Mouse (Mus musculus) c-Kit-positive CD71-negative TER-119-negative erythroid progenitor cells, embryonic 14.5 days (primary cell): Measurements from ENCODE around the gene B430218F22Rik.
"Not testable (repeated sequence)": the region's sequence is repeated elsewhere in the genome, so short reads cannot be mapped to it uniquely, and the experiment has no call there.

ENCODE experiments used
- DNase-seq: peaks from one replicate; pipeline ENCODE4 v3.0.0-alpha.2; 2013; ENCODE audit warnings: low read depth

Gene B430218F22Rik

DNA sequence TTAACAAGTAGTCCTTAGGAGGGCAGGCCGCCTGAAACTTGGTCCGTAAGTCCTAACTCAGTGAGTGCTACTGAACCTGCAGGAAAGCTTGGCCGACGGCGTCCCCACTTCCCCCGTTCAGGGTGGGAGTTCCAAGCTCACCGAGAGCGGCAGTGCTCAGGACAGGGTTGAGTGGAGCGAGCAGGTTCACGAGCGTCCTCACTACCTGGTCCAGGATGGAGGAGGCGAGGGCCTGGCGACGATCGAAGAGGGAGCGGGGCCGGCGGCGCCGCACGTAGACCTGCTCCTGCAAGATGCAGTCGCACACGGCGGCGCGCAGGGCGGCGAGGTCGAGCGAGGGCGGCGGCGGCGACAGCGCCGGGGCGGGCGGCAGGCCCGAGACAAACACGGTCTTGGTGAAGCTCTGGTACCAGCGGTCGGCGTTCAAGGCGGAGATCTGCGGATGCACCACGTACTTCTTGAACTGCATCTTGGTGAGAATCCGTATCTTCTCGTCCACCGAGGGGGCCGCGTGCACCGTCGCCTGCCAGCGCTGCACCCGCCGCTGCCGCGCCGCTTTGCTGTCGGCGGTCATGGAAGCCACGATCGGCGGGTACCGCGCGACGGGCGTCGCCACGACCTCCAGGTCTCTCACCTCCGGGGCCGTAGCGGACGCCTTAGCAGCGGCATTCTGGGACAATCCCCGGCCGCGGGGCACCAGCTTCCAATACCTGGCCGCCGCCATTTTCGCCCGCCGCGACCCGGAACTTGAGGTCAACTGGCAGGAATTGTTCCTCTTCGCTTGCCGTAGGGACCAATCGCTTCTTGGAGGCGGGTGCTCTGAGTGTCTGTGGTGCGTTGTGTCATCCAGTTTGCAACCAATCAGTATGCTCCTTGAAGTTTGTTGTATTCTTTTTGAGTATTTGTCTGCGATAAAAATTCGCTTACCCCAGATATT is at the start of gene B430218F22Rik, which contains the start of gene Mrps30:
B430218F22Rik (plus strand) TSS at position 120 of the 937 bp plus-strand sequence.
Mrps30 (minus strand) TSS at position 742 of the 937 bp plus-strand sequence.
- peak; percentile 83 for DNase-seq

DNA sequence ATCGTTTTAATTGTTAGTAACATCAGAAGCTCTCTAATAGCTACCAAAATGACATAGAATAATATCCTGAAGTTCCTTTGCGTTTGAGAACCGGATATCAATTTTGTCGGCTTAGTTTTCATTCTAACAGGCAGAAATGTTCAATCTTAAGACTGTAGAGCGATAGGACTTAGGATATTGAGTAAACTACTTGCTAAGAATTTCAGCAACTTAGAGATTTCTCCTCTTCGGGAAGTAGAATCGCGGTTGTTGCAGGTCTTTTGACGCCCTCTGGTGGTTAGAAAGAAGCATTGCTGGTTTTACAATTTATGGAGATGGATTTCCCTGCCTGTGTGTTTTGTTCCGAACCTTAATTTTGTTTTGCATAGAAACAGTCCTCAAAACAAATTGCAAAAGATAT is 36.2 kb upstream of the B430218F22Rik start:
- peak; percentile 18 for DNase-seq

DNA sequence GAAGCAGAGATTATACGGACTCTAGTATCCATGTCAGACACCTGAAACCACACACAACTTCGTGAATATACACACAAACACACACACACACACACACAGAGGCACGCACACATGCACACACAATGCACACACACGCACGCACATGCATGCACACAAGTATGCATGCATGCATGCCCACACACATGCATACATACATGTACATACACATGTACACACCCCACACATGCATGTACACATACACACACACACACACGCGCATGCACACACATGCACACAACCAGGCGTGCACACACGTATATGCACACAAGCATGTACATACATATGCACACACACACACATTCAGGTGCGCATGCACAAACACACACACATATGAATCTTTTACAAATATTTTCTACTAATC is 35.6 kb upstream of the B430218F22Rik start:
- no peak for DNase-seq

DNA sequence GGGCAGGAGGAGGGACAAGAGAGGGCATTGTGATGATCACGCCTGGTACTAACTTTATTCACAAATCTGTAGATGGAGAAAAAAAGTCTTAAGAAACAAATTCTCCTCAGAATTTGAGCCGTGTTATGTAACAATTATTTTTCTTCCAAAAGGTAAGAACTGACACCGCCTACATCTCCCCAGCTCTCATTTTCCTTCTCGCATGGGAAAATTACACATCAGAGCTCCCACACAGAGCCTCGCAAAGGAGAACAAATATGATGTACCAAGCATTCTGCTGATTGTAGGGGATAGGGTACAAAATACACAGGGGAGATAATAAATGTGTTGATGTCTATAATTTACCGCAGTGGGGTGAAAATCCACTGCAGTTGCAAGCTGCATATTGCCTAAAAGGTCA is 23.1 kb upstream of the B430218F22Rik start:
- DNase-seq: no peak

DNA sequence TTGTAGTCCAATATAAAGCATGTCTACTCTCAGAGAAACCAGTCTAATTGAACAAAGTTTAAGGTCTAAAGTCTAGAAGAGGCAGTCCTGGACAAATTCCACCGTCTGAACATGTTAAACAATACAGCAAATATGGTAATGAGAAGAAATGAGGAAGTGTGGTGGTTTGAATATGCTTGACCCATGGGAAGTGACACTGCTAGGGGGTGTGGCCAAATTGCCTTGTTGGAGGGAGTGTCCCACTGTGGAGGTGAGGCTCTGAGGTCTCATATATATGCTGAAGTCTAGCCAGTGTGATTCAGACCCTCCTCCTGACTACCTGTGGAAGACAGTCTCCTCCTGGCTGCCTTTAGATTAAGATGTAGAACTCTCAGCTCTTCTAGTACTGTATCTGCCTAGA is 20.7 kb upstream of the B430218F22Rik start:
- DNase-seq: no peak

DNA sequence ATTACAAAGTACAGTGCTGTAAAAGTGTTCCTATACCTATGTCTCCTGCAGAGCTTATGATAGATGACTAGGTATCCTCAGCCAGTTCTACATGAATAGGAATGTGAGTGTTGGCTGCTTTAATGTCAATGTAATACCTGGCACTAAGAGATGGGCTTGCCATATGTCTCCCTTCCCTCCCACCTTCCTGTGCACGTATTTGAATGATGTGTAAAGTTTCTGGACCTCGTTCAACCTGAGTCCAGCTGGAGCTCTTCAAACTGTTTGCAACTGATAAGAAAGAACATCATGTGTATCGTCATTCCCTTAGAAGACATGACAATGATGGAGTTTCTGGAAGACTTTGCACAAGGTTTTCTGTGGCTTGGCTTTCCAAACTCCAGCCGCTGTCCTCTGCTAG is 13.6 kb upstream of the B430218F22Rik start:
- DNase-seq: no peak

DNA sequence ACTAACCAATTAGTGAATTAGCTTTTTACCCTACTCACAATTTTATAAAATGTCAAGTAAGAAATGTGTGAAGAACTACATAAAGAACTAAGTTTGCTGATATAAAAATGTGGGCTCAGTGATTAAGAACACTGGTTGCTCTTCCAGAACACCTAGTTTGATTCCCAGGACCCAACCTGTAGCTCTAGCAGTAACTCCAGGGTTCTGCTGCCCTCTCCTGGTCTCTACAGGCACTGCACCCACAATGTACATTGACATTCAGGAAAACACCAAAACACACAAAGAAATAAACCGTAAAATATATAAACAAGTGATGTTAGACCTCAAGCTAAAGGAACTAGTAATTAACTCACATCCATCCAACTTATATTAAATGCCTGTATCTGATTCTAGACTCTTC is 7.3 kb upstream of the B430218F22Rik start:
- DNase-seq: peak; percentile 39

DNA sequence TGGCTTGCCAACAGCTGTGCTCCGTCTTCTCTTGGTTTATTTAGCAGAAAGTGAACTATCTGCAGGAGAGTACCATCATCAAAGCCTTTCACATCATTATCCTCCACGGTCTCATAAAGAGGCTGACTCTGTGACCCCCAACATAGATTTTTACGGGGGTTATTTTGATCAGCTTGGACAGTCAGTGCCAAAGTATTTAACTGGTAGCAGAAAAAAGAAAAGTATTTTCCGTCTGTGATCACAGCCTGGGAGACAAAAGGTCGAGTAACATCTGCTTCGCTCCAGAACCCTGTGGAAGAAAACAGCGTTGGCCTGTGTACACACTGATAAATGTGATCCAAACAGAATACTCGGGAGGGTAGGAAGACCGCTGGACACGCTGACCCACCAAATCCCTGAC is 6.0 kb upstream of the B430218F22Rik start:
- no peak for DNase-seq

DNA sequence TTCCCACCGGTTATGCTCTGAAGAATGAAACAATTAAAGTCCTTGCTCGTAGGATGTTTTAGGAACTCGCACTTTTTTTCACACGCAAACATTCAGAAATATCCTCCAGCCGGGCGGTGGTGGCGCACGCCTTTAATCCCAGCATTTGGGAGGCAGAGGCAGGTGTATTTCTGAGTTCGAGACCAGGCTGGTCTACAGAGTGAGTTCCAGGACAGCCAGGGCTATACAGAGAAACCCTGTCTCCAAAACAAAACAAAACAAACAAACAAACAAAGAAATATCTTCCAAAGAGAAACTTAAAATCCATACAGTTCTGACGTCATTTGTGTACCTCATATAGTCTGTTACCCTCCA is 995 bp downstream of the B430218F22Rik start:
- DNase-seq: not testable (repeated sequence)

DNA sequence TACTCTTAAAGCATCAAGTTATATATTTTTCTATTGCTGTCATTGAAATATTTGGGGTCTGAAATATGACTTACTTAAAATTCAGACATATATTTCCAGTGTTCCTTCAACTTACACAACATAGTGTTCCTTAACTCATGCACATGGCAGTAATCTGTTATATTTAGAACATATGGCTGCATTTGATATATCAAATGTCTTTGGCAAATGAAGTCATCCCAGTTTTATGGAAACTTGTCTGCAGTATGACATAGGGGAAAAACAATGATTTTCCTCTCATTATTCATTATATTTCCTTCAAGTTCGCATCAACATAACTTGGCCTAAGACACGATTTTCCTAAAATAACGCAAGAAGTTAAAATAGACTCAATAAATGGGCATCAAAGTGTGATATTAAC is 9.4 kb downstream of the B430218F22Rik start:
- no peak for DNase-seq

DNA sequence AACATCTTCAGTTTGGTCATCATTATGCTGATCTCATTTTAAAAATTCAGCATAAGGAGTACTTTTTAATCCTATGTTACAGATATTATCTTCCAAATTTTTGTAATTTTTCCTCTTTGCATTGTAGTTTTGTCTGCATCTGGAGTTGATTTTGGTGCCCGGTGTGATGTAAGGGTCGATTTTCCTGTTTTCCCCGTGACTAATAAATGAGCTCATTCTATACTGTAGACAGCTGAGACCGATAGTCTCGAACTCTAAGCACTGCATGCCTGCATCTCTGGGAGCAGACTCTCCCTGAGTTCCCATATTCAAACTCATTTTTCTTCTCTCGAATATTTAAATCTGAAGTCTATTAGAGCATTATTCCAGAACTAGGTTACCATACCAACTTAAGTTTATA is 13.9 kb downstream of the B430218F22Rik start:
- DNase-seq: no peak

DNA sequence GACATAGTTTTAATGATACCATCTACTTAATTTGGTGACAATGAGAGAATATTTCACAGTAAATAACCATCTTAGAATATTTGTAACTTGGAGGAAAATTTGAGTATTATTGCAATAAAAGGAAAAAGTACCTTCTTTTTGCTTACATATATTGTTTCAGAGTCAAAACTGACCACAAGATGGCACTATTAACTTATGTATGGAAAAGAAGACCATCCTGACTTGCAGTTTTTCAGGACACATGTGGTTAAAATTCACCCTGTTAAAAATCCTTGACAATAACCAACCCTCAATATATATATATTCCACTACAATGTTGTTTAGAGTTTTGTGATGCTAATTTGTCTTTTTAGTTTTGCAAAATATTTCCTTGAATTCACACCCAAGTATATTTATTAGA is 17.1 kb downstream of the B430218F22Rik start:
- DNase-seq: peak; percentile 41

DNA sequence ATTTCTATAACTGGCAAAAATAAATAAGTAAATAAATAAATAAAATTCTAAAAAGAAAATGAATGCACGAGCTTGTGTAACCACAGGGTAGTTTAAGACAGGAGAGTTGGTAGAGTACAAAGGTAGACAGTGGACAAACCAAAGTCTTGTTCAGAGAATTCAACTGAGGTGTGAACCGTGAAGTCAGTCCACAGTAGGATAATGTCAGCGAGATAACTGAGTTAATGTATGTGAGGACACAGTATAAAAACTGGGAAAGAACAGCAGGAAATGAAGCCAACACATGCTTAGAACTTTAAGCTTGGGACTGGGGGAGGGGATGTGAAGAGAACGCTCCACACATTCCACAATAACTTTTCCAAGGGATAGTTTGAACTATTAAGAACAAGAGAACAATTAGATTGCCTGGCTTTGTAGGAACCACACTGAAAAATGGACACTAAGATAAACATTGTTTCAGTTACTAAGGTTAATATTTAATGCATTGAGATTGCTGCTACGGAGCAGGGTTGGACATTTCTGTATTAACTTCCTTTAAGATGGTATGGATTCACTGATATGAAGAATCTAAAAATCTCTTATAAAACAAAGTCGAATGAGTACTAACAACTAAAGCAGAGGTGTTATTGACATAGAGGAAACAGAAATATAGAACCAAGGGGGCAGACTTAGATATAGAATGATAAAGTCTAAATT is 25.0 kb downstream of the B430218F22Rik start:
- no peak for DNase-seq

DNA sequence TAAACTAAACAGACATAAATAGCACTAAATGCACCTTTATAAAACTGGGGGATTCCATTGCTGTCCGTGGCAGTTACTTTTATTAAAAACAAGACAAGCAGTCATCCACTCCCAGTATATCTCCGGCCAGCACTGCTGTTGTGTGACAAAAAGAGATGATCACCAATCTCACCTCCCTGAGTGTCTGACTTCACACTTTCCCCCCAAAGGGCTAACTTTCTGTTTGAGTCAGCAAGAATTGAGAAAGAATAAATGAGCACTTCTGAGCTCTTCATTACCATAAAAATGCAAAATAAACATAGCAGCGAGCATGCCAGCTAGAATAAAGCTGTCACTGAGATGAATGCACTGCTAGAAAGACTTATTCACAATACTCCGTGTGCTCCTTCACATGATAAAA is 31.7 kb downstream of the B430218F22Rik start:
- DNase-seq: no peak

DNA sequence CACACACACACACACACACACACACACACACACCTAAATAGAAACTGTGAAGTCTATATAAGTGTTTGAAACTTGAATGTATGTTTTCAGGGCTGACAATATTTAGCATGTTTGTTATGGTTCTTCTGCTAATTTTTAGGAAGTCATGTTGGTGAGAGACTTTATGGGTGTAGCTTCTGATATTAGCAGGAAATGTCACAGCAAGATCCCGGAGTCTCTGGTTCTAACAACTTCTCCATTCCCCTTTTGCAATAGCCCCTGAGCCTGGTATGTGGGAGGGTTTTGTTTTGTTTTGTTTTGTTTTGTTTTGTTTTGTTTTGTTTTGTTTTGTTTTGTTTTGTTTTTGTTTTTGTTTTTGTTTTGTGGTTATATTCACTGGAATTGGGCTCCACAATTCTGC is 34.0 kb downstream of the B430218F22Rik start:
- DNase-seq: no peak

DNA sequence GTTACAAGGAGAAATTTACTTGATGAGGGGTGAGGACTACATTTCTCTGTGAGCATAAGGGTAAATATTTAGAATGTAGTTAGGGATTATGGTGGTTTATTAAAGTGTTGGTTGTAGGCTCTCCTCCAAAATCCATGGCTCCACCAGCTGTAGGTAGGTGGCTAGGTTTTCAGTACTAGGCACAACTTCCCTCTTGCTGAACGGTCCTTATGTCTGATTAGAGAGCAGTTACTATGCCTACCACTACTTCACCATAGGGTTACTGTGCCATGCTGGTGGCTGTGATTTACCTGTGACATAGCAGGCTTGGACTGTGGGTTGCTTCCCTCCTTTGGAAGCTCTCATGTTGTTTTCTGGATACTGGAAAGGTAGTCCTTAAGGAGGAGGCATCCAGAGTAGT is 34.4 kb downstream of the B430218F22Rik start:
- DNase-seq: no peak
